Mouse (Mus musculus): ENCODE results near the gene Pinlyp. TPM values are rescaled to one million over a fixed set of nuclear protein-coding genes. Genes with fewer than 3 reads are reported as not detected.
A peak's percentile ranks its signal among the peaks of the same experiment; 100 is the strongest.

The Pinlyp gene
- total and polyA plus RNA-seq, 3 experiments, result not detected

DNA sequence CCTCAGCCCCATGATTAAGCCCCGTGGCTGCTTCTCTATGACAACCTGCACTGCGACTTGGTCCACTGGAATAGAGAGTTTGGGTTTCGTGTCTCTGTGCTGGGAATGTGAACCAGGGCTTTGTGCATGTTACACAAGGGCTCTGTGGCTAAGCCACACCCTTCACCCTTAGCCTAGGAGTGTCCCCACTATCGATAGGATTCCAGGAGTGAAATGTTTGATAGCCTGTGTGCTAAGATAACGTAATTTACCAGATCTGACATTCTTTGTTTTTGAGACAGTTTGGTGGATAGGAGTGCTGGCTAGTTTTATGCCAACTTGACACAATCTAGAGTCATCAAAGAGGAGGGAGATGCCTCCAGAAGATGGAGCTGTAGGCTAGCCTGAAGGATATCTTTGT lies 45.8 kb upstream of the Pinlyp start:
- TF ChIP-seq CTCF (IDR thresholded peaks at IDR 0.05; ENCODE audit: low read depth, low read length) (no peak), POLR2AphosphoS5 (IDR thresholded peaks at IDR 0.05; ENCODE audit: insufficient replicate concordance, low read depth, low read length) (no peak), TAL1 (conservative IDR thresholded peaks at IDR 0.05; ENCODE audit: low read depth, low read length) (peak; percentile 42)
- ATAC-seq (ENCODE audit: extremely low read depth, insufficient number of reproducible peaks, low FRiP score, poor library complexity, severe bottlenecking) (peak; percentile 54), DNase-seq (ENCODE audit: low spot score) (no peak)
- no peaks in the 10 kb centered on the region for H3K9me3 ChIP-seq (replicated peaks)
- H3K4me3 ChIP-seq (ENCODE audit: low read depth, low read length), result no peak overlapping the region; the same call in 1 of the 2 replicates
- H3K4me1 ChIP-seq (ENCODE audit: insufficient read depth, low read depth, low read length), result peaks cover 49% of the 10 kb centered on the region
- peaks cover 8% of the 10 kb centered on the region for H3K36me3 ChIP-seq (replicated peaks)
- H3K27me3 ChIP-seq (ENCODE audit: insufficient read depth, low read length), result no peaks in the 10 kb centered on the region

DNA sequence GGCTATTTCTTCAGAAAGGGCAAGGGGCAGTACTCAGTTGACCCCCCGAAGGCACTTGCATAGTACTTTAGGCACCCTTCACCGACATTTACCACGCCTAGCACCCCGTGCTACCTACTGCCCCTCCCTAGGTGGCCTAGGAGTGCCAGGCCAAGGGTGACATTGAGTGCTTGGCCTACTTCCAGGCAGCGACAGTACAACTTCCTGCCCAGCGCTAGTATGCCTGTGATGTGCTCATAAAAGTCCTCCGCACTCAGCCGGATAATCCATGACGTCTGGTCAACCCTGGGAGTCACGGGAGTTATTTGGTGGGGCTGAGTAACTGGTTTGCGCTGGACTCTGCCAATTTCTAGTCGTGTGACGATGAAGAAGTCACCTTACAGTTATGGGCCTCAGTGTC lies 42.4 kb upstream of the Pinlyp start:
- H3K36me3 ChIP-seq (replicated peaks), result no peaks in the 10 kb centered on the region
- peaks cover 32% of the 10 kb centered on the region for H3K4me1 ChIP-seq (ENCODE audit: insufficient read depth, low read depth, low read length)
- TF ChIP-seq GATA2 (IDR thresholded peaks at IDR 0.05; ENCODE audit: borderline replicate concordance, low read depth, low read length), result no peak
- TF ChIP-seq TAL1 (conservative IDR thresholded peaks at IDR 0.05; ENCODE audit: low read depth, low read length), result no peak
- no peak for TF ChIP-seq CTCF (IDR thresholded peaks at IDR 0.05; ENCODE audit: low read depth, low read length)
- no peak for TF ChIP-seq GATA1 (IDR thresholded peaks at IDR 0.05; ENCODE audit: borderline replicate concordance, low read length)
- no peak for TF ChIP-seq POLR2AphosphoS5 (IDR thresholded peaks at IDR 0.05; ENCODE audit: insufficient replicate concordance, low read depth, low read length)
- ATAC-seq (ENCODE audit: extremely low read depth, insufficient number of reproducible peaks, low FRiP score, poor library complexity, severe bottlenecking), result no peak
- no peak overlapping the region for H3K4me3 ChIP-seq (ENCODE audit: low read depth, low read length)
- DNase-seq (ENCODE audit: low spot score), result no peak
- H3K27me3 ChIP-seq (ENCODE audit: insufficient read depth, low read length), result no peaks in the 10 kb centered on the region; the same call in 1 of the 2 replicates
- H3K9me3 ChIP-seq (replicated peaks), result peaks cover 14% of the 10 kb centered on the region

DNA sequence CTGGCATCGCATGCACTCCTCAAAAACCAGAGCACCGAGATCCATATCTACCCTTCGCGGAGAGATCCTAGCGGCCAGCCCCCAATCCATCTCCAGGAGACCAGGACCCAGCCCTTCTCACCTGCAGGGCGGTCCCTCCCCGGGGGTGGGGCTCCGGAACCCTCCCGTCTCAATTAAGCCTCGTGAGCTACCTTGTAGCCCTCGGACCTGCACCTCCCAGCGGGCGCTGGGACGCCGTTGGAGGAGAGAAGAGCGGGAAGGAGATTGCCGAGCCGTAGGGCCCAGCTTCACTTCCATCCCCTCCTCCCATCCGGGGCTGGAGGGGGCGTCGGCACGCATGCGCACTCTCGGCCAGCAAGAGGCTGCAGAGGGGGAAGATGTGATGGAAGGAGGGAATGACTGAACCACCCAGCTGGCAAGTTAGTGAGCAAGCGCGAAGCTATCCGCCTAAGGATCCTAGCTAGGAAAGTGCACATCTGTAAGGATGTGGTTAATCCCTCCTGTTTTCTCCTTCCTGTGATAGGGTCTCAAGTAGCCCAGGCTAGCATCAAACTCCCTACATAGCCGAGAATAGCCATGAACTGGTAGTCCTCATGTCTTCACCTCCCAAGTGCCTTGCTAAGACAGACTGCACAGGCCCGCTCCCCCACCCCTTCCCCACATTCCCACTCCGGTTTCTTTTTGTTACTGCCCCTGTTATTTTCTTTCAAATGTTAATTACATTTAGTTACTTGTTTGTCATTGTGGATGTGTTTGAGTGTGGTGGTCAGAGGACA lies 41.6 kb upstream of the Pinlyp start, which contains the start of the genes Ethe1 and Zfp575:
Gene Ethe1, plus strand, starts transcription at position 214 of the 776 bp plus-strand sequence.
Gene Zfp575, minus strand, starts transcription at position 312 of the 776 bp plus-strand sequence.
- H3K9me3 ChIP-seq (replicated peaks), result peaks cover 14% of the 10 kb centered on the region
- no peak for ATAC-seq (ENCODE audit: extremely low read depth, insufficient number of reproducible peaks, low FRiP score, poor library complexity, severe bottlenecking)
- H3K36me3 ChIP-seq (replicated peaks), result no peaks in the 10 kb centered on the region
- no peak for TF ChIP-seq TAL1 (conservative IDR thresholded peaks at IDR 0.05; ENCODE audit: low read depth, low read length)
- no peaks in the 10 kb centered on the region; the same call in 1 of the 2 replicates for H3K27me3 ChIP-seq (ENCODE audit: insufficient read depth, low read length)
- H3K4me1 ChIP-seq (ENCODE audit: insufficient read depth, low read depth, low read length), result peaks cover 24% of the 10 kb centered on the region
- H3K4me3 ChIP-seq (ENCODE audit: low read depth, low read length), result no peak within 1 kb of the TSS
- no peak for DNase-seq (ENCODE audit: low spot score)

DNA sequence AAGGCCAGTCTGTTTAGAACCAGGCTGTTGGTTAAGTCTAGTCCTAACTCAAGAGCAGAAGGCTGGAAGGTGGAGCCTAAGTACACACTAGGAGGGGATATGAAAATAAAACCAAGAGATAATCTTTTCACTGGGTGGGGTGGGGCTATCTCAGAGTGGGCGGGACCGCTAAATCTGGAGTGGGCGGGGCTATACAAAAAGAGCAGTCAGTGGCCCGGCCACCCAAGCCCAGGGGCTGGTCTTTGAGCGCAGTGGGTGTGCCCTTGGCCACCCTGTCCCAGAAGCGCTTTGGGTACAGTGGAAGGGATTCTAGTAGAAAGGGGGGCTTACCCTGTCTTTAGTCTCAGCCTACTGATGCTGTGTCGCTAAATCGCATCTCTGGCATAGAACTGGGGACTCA lies 40.9 kb upstream of the Pinlyp start:
- ATAC-seq (ENCODE audit: extremely low read depth, insufficient number of reproducible peaks, low FRiP score, poor library complexity, severe bottlenecking), result no peak
- no peak for DNase-seq (ENCODE audit: low spot score)
- Histone ChIP-seq H3K4me1 (ENCODE audit: insufficient read depth, low read depth, low read length) (peaks cover 18% of the 10 kb centered on the region), H3K36me3 (replicated peaks) (no peaks in the 10 kb centered on the region), H3K27me3 (ENCODE audit: insufficient read depth, low read length) (no peaks in the 10 kb centered on the region; the same call in 1 of the 2 replicates), H3K9me3 (replicated peaks) (peaks cover 14% of the 10 kb centered on the region), H3K4me3 (ENCODE audit: low read depth, low read length) (no peak overlapping the region)
- no peak for TF ChIP-seq CTCF (IDR thresholded peaks at IDR 0.05; ENCODE audit: low read depth, low read length)
- no peak for TF ChIP-seq GATA2 (IDR thresholded peaks at IDR 0.05; ENCODE audit: borderline replicate concordance, low read depth, low read length)

DNA sequence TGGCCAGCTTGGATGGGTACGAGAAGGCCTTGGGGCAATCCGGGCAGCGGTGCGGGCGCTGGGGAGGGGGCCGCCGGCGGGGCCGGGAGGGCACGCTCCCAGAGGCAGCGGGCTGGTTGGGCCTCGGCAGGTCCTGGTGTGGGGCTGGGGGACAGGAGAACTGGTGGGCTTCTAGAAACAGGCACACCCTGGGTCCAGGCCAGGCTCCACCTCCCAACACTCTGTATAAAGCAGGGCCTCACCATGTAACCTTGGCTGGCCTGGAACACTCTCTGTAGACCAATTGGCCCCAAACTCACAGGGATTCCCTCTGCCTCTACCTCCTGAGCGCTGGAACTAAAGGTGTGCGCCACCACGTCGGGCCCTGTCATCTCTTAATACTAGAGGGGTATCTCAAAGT lies 40.1 kb upstream of the Pinlyp start:
- ATAC-seq (ENCODE audit: extremely low read depth, insufficient number of reproducible peaks, low FRiP score, poor library complexity, severe bottlenecking) (no peak), DNase-seq (ENCODE audit: low spot score) (no peak)
- H3K36me3 ChIP-seq (replicated peaks), result no peaks in the 10 kb centered on the region
- H3K27me3 ChIP-seq (ENCODE audit: insufficient read depth, low read length), result no peaks in the 10 kb centered on the region; the same call in 1 of the 2 replicates
- peaks cover 9% of the 10 kb centered on the region for H3K4me1 ChIP-seq (ENCODE audit: insufficient read depth, low read depth, low read length)
- H3K9me3 ChIP-seq (replicated peaks), result peaks cover 14% of the 10 kb centered on the region
- no peak overlapping the region for H3K4me3 ChIP-seq (ENCODE audit: low read depth, low read length)
- TF ChIP-seq CTCF (IDR thresholded peaks at IDR 0.05; ENCODE audit: low read depth, low read length) (no peak), POLR2AphosphoS5 (IDR thresholded peaks at IDR 0.05; ENCODE audit: insufficient replicate concordance, low read depth, low read length) (no peak), GATA1 (IDR thresholded peaks at IDR 0.05; ENCODE audit: borderline replicate concordance, low read length) (no peak), GATA2 (IDR thresholded peaks at IDR 0.05; ENCODE audit: borderline replicate concordance, low read depth, low read length) (no peak), TAL1 (conservative IDR thresholded peaks at IDR 0.05; ENCODE audit: low read depth, low read length) (no peak)

DNA sequence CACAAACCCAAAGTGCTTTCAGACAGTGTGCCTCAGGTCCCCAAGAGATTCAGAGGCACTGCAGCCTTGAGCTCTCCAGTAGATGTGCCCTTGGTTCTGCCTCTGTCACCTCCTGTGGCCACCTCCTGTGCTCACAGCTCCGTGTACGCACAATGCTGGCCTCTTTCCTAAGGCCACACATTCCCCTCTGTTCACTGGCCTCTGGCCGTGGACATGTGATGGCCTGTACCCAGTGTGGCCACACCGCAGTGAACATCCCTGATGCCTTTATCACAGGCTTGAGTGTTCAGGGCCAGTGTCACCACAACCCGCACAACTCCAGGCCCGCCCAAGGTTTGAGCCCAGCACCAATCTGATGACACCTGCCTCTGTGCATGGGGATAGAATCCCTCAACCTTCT lies 39.0 kb upstream of the Pinlyp start:
- Histone ChIP-seq H3K4me3 (ENCODE audit: low read depth, low read length) (no peak overlapping the region), H3K27me3 (ENCODE audit: insufficient read depth, low read length) (no peaks in the 10 kb centered on the region; the same call in 1 of the 2 replicates), H3K4me1 (ENCODE audit: insufficient read depth, low read depth, low read length) (no peaks in the 10 kb centered on the region; the same call in none of the 2 replicates), H3K36me3 (replicated peaks) (no peaks in the 10 kb centered on the region), H3K9me3 (replicated peaks) (peaks cover 14% of the 10 kb centered on the region)
- DNase-seq (ENCODE audit: low spot score) (no peak), ATAC-seq (ENCODE audit: extremely low read depth, insufficient number of reproducible peaks, low FRiP score, poor library complexity, severe bottlenecking) (no peak)
- TF ChIP-seq CTCF (IDR thresholded peaks at IDR 0.05; ENCODE audit: low read depth, low read length) (no peak), TAL1 (conservative IDR thresholded peaks at IDR 0.05; ENCODE audit: low read depth, low read length) (no peak), GATA1 (IDR thresholded peaks at IDR 0.05; ENCODE audit: borderline replicate concordance, low read length) (no peak), POLR2AphosphoS5 (IDR thresholded peaks at IDR 0.05; ENCODE audit: insufficient replicate concordance, low read depth, low read length) (no peak), GATA2 (IDR thresholded peaks at IDR 0.05; ENCODE audit: borderline replicate concordance, low read depth, low read length) (no peak)

Data from G1E (cell line).